Mouse (Mus musculus) cortical plate, adult 2 months (tissue): ENCODE measurements around the gene Mettl24.

Experiments used
- CTCF ChIP-seq: fragments of 200-500 bp; IDR thresholded peaks from 2 replicates; pipeline ENCODE4 v1.5.1; 2011; ENCODE audit warnings: mild to moderate bottlenecking, control low read depth, low read length; ENCODE audit not compliant: insufficient read depth; ENCODE audit errors: extremely low read depth
- POLR2A ChIP-seq: fragments of 200-500 bp; IDR thresholded peaks from 2 replicates; pipeline ENCODE4 v1.6.1; 2011; ENCODE audit warnings: mild to moderate bottlenecking, low read length, control low read depth; ENCODE audit not compliant: insufficient read depth; ENCODE audit errors: extremely low read depth

DNA sequence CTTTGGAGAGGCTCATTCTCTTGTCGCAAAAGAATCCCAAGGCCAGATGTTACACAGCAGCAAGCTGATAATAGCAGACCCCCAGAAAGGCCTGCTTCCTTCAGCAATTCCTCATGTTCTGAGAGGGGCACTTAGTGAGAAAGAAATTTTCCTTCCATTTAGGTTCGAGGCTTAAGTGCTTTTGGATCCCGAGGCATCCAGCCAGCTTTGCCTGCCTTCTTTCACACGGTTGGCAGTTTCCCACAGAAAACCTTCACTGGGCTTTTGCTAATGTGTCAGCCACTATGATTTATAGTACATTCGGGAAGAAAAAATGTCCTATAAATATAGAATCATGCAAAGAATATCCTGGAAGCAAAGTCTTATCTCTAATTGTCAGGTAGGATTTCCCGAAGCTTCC lies 36.0 kb downstream of the Mettl24 start:
- TF ChIP-seq CTCF (no peak), POLR2A (no peak)
